Mouse (Mus musculus): ENCODE data around the gene Rft1.

DNA sequence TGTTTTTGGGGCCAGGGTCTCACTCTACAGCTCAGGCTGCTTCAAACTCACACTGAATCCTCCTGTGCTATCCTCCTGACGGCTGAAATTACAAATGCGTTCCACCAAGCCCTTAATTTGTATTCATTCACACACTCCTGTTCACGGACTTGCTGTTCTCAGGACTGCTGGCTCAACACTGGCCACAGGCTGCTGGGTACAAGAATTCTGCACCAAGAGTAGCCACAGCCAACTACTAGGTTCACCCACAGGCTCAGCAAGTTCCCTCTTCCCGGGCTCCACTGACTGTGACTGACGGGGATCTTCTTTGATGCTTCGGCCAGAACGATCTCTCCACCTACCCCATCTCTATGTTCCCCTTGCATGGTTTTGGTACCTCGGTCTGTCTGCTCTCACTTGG is 4.4 kb upstream of the Rft1 start:
- TF ChIP-seq POLR2A (IDR thresholded peaks at IDR 0.05; ENCODE audit: low read depth, low read length) = no peak
- TF ChIP-seq CTCF (conservative IDR thresholded peaks at IDR 0.05; ENCODE audit: insufficient read depth, insufficient read length, low read depth, low read length) = no peak

Data from kidney, adult 2 months (tissue).